Mouse (Mus musculus): ENCODE measurements at regions not wholly inside any gene's neighbourhood (a gene's known extent, or its start where the extent isn't known, plus 50 kb on each side); places are given as distances from the start of the nearest gene placed in this dataset.

DNA sequence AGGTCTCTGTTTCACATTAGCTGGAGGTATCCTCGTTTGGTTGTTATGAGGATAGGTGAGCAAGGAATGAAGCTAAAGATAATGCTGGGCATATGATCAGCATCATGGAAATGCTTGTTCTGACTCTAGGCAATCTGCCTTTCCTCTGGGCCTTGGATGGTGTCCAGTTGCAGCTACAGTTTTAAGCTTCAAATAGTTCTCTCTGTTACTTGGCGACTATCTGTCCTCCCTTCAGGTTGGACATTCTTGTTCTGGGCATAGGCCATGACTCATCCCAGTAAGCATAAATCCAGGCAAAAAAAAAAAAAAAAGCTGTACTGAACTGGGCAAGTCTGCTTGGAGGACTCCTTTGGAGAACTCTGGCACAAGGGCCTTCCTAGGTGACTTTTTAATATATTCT, 776.9 kb downstream of the Kcnma1 start:
- H3K27me3 ChIP-seq (ENCODE audit: control insufficient read depth, insufficient read depth, low read length), result no peaks in the 10 kb centered on the region
- H3K9ac ChIP-seq (replicated peaks; ENCODE audit: low read depth, low read length), result no peak overlapping the region
- no peaks in the 10 kb centered on the region for H3K4me1 ChIP-seq (ENCODE audit: control insufficient read depth, insufficient read depth, low read length)
- no peak for ATAC-seq (ENCODE audit: insufficient number of reproducible peaks, insufficient read depth, low FRiP score, low read depth)
- no peak overlapping the region for H3K4me2 ChIP-seq (replicated peaks; ENCODE audit: low read depth, low read length)
- H3K36me3 ChIP-seq (ENCODE audit: control insufficient read depth, insufficient read depth, low read length), result no peaks in the 10 kb centered on the region
- no peak overlapping the region for H3K4me3 ChIP-seq (ENCODE audit: low read depth, low read length)
- H3K9me3 ChIP-seq (ENCODE audit: control insufficient read depth, low read depth, low read length), result no peaks in the 10 kb centered on the region
- 70% methylated on average over 2 of the region's 2 CpGs for WGBS
- no peak overlapping the region for H3K27ac ChIP-seq (ENCODE audit: low read length)

GRCm38 (mm10) chr14:23198676-23199075, 815.6 kb downstream of the Kcnma1 start:
- H3K4me1 ChIP-seq (ENCODE audit: control insufficient read depth, insufficient read depth, low read length), result no peaks in the 10 kb centered on the region
- H3K9me3 ChIP-seq (ENCODE audit: control insufficient read depth, low read depth, low read length), result no peaks in the 10 kb centered on the region
- H3K4me2 ChIP-seq (replicated peaks; ENCODE audit: low read depth, low read length), result no peak overlapping the region
- no peaks in the 10 kb centered on the region for H3K27me3 ChIP-seq (ENCODE audit: control insufficient read depth, insufficient read depth, low read length)
- no peak overlapping the region for H3K27ac ChIP-seq (ENCODE audit: low read length)
- no peak overlapping the region for H3K4me3 ChIP-seq (ENCODE audit: low read depth, low read length)
- WGBS, result 53% methylated on average over 3 of the region's 3 CpGs
- H3K9ac ChIP-seq (replicated peaks; ENCODE audit: low read depth, low read length), result no peak overlapping the region
- no peaks in the 10 kb centered on the region for H3K36me3 ChIP-seq (ENCODE audit: control insufficient read depth, insufficient read depth, low read length)
- ATAC-seq (ENCODE audit: insufficient number of reproducible peaks, insufficient read depth, low FRiP score, low read depth), result no peak

DNA sequence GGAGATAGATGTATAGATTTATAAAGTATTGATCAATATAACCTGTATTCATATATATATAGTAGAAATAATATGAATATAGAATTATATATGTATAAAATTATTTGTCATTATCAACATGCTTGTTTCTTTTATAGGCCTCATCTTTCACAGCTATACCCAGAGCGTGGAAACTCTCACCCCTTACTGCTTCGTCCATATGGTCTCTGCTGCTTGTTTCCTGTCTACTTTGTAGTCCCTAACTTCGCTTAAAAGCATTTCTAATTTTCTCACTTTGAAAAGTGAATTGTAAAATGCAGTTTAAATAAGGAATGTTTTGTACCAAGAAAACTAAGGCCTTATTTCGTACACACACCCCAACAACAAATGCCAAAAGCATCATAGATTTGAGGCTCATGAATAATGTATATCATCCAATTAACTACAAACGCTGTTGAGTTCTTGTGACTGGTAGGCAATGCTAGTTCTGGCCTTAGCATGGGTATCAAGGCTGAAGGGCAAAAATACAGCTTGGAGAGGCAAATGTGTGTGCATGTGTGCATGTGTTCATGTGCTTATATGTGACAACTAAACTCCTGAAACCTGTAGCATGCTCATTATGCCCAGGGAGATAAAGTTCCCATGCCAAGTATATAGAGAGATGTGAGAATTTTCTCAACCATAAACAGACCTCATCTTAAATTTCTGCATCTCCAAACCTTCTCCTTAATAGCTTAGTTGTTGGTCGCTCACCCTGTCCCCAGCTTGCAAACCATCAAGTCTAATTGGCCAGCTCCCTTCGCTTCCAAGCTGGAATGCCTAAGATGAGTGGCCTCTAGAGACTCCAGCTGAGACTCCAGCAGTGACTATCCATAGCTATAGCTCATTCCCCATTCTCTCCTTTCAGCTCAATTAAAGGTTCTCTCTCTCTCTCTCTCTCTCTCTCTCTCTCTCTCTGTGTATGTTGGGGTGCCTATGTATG, 819.4 kb downstream of the Kcnma1 start:
- H3K27ac ChIP-seq (ENCODE audit: low read length), result no peak overlapping the region
- H3K27me3 ChIP-seq (ENCODE audit: control insufficient read depth, insufficient read depth, low read length), result no peaks in the 10 kb centered on the region
- no peak overlapping the region for H3K4me3 ChIP-seq (ENCODE audit: low read depth, low read length)
- no peak overlapping the region for H3K9ac ChIP-seq (replicated peaks; ENCODE audit: low read depth, low read length)
- H3K4me2 ChIP-seq (replicated peaks; ENCODE audit: low read depth, low read length), result no peak overlapping the region
- H3K4me1 ChIP-seq (ENCODE audit: control insufficient read depth, insufficient read depth, low read length), result no peaks in the 10 kb centered on the region
- 84% methylated on average over 7 of the region's 7 CpGs for WGBS
- ATAC-seq (ENCODE audit: insufficient number of reproducible peaks, insufficient read depth, low FRiP score, low read depth), result no peak
- no peaks in the 10 kb centered on the region for H3K36me3 ChIP-seq (ENCODE audit: control insufficient read depth, insufficient read depth, low read length)
- H3K9me3 ChIP-seq (ENCODE audit: control insufficient read depth, low read depth, low read length), result no peaks in the 10 kb centered on the region

GRCm38 (mm10) chr14:23192566-23192965, 821.7 kb downstream of the Kcnma1 start:
- H3K27me3 ChIP-seq (ENCODE audit: control insufficient read depth, insufficient read depth, low read length), result no peaks in the 10 kb centered on the region
- H3K4me2 ChIP-seq (replicated peaks; ENCODE audit: low read depth, low read length), result no peak overlapping the region
- H3K4me1 ChIP-seq (ENCODE audit: control insufficient read depth, insufficient read depth, low read length), result no peaks in the 10 kb centered on the region
- H3K36me3 ChIP-seq (ENCODE audit: control insufficient read depth, insufficient read depth, low read length), result no peaks in the 10 kb centered on the region
- ATAC-seq (ENCODE audit: insufficient number of reproducible peaks, insufficient read depth, low FRiP score, low read depth), result no peak
- WGBS, result 54% methylated on average over 3 of the region's 3 CpGs
- H3K9me3 ChIP-seq (ENCODE audit: control insufficient read depth, low read depth, low read length), result no peaks in the 10 kb centered on the region
- no peak overlapping the region for H3K4me3 ChIP-seq (ENCODE audit: low read depth, low read length)
- no peak overlapping the region for H3K27ac ChIP-seq (ENCODE audit: low read length)
- no peak overlapping the region for H3K9ac ChIP-seq (replicated peaks; ENCODE audit: low read depth, low read length)

- H3K4me2 ChIP-seq (replicated peaks; ENCODE audit: low read depth, low read length), result no peak overlapping the region
- 47% methylated on average over 6 of the region's 6 CpGs for WGBS
- no peaks in the 10 kb centered on the region for H3K36me3 ChIP-seq (ENCODE audit: control insufficient read depth, insufficient read depth, low read length)
- H3K9ac ChIP-seq (replicated peaks; ENCODE audit: low read depth, low read length), result no peak overlapping the region
- no peak overlapping the region for H3K27ac ChIP-seq (ENCODE audit: low read length)
- H3K4me3 ChIP-seq (ENCODE audit: low read depth, low read length), result no peak overlapping the region
- no peak for ATAC-seq (ENCODE audit: insufficient number of reproducible peaks, insufficient read depth, low FRiP score, low read depth)
- no peaks in the 10 kb centered on the region for H3K4me1 ChIP-seq (ENCODE audit: control insufficient read depth, insufficient read depth, low read length)
- no peaks in the 10 kb centered on the region for H3K9me3 ChIP-seq (ENCODE audit: control insufficient read depth, low read depth, low read length)
- no peaks in the 10 kb centered on the region for H3K27me3 ChIP-seq (ENCODE audit: control insufficient read depth, insufficient read depth, low read length)
Observed at GRCm38 (mm10) chr14:23185359-23185758, 828.9 kb downstream of the Kcnma1 start.

DNA sequence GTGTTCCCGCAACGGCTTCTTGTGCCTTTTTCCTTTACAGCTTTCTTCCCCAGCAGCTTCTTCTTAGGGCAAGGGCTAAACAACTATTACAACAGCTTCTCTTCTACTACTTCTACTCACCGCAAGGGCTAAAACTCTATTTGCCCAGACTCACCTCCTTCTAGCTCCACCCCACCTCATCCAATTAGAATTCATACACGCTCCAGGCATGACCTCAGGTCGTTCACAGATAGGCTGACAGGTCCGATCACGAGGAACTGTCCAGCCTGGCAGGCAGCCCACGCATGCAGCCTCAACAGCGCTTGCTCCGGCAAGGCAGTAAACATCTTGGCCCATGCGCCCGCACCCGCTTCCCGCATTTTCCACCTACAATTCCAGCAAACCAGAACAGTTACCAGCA, 844.9 kb downstream of the Kcnma1 start:
- Histone ChIP-seq H3K27ac (ENCODE audit: low read length) (no peak overlapping the region), H3K9me3 (ENCODE audit: control insufficient read depth, low read depth, low read length) (no peaks in the 10 kb centered on the region), H3K4me1 (ENCODE audit: control insufficient read depth, insufficient read depth, low read length) (no peaks in the 10 kb centered on the region), H3K9ac (replicated peaks; ENCODE audit: low read depth, low read length) (no peak overlapping the region), H3K36me3 (ENCODE audit: control insufficient read depth, insufficient read depth, low read length) (no peaks in the 10 kb centered on the region), H3K27me3 (ENCODE audit: control insufficient read depth, insufficient read depth, low read length) (no peaks in the 10 kb centered on the region), H3K4me2 (replicated peaks; ENCODE audit: low read depth, low read length) (no peak overlapping the region), H3K4me3 (ENCODE audit: low read depth, low read length) (no peak overlapping the region)
- no peak for ATAC-seq (ENCODE audit: insufficient number of reproducible peaks, insufficient read depth, low FRiP score, low read depth)
- WGBS, result 80% methylated on average over 14 of the region's 14 CpGs

- WGBS, result 35% methylated on average over 1 of the region's 1 CpGs
- Histone ChIP-seq H3K4me2 (replicated peaks; ENCODE audit: low read depth, low read length) (no peak overlapping the region), H3K36me3 (ENCODE audit: control insufficient read depth, insufficient read depth, low read length) (no peaks in the 10 kb centered on the region), H3K4me3 (ENCODE audit: low read depth, low read length) (no peak overlapping the region), H3K9me3 (ENCODE audit: control insufficient read depth, low read depth, low read length) (no peaks in the 10 kb centered on the region), H3K27me3 (ENCODE audit: control insufficient read depth, insufficient read depth, low read length) (no peaks in the 10 kb centered on the region), H3K4me1 (ENCODE audit: control insufficient read depth, insufficient read depth, low read length) (no peaks in the 10 kb centered on the region), H3K27ac (ENCODE audit: low read length) (no peak overlapping the region), H3K9ac (replicated peaks; ENCODE audit: low read depth, low read length) (no peak overlapping the region)
- ATAC-seq (ENCODE audit: insufficient number of reproducible peaks, insufficient read depth, low FRiP score, low read depth), result no peak
Observed at GRCm38 (mm10) chr14:23160567-23160966, 853.7 kb downstream of the Kcnma1 start.

DNA sequence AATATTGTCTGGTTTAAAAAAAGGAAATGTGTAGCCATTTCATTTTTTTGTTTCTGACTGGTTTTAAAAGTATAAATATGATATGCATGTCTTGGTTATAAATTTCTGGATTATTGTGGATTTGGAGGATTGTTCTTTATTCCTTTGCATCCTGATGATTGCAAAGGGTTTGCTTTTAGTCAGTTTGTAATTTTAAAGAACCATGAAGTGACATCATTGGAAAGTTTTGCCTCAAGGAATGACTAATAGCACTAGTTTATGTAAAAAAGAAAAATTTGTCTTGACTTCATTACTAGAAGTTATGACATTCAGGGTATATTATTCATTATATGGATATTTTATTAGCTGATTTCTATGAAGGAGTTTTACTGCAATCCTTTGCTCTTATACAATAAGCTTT, 863.9 kb downstream of the Kcnma1 start:
- no peak overlapping the region for H3K4me3 ChIP-seq (ENCODE audit: low read depth, low read length)
- no peak for ATAC-seq (ENCODE audit: insufficient number of reproducible peaks, insufficient read depth, low FRiP score, low read depth)
- no peaks in the 10 kb centered on the region for H3K9me3 ChIP-seq (ENCODE audit: control insufficient read depth, low read depth, low read length)
- H3K27me3 ChIP-seq (ENCODE audit: control insufficient read depth, insufficient read depth, low read length), result no peaks in the 10 kb centered on the region
- H3K27ac ChIP-seq (ENCODE audit: low read length), result no peak overlapping the region
- no peak overlapping the region for H3K9ac ChIP-seq (replicated peaks; ENCODE audit: low read depth, low read length)
- no peak overlapping the region for H3K4me2 ChIP-seq (replicated peaks; ENCODE audit: low read depth, low read length)
- no peaks in the 10 kb centered on the region for H3K4me1 ChIP-seq (ENCODE audit: control insufficient read depth, insufficient read depth, low read length)
- H3K36me3 ChIP-seq (ENCODE audit: control insufficient read depth, insufficient read depth, low read length), result no peaks in the 10 kb centered on the region

DNA sequence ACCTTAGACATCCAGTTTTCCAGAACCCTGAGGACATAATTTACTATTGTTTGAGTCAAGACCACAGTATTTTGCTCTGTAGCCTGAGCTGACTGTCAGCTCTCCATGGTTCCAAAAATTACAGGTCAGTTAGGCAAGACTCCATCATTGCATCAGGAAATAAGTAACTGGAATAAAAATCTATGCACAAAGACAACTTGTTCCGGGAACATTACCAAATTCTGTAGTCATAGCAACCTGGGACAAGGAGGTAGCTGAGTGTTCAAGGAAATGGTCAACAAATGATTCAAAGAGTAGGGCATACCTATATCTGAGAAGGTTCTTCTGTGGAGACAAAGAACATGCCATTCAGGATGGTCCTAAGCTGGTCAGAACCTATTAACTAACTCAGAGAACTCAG, 867.3 kb downstream of the Kcnma1 start:
- ATAC-seq (ENCODE audit: insufficient number of reproducible peaks, insufficient read depth, low FRiP score, low read depth), result no peak
- Histone ChIP-seq H3K9me3 (ENCODE audit: control insufficient read depth, low read depth, low read length) (no peaks in the 10 kb centered on the region), H3K4me2 (replicated peaks; ENCODE audit: low read depth, low read length) (no peak overlapping the region), H3K27ac (ENCODE audit: low read length) (no peak overlapping the region), H3K36me3 (ENCODE audit: control insufficient read depth, insufficient read depth, low read length) (no peaks in the 10 kb centered on the region), H3K4me1 (ENCODE audit: control insufficient read depth, insufficient read depth, low read length) (no peaks in the 10 kb centered on the region), H3K9ac (replicated peaks; ENCODE audit: low read depth, low read length) (no peak overlapping the region), H3K27me3 (ENCODE audit: control insufficient read depth, insufficient read depth, low read length) (no peaks in the 10 kb centered on the region), H3K4me3 (ENCODE audit: low read depth, low read length) (no peak overlapping the region)
- WGBS, result 81% methylated on average over 1 of the region's 1 CpGs
